Mouse (Mus musculus) stomach, postnatal 0 days (tissue): Measurements from ENCODE around the gene Lypd6b. TPM values are rescaled to one million over a fixed set of nuclear protein-coding genes. Genes with fewer than 3 reads are reported as not detected.
A peak's percentile ranks its signal among the peaks of the same experiment; 100 is the strongest.

Experiments
- ATAC-seq: fragments of 200-750 bp; cut with Nextera tagmentation; 2 replicates; pipeline ENCODE4 v1.8.0; 2017; ENCODE audit not compliant: low FRiP score, low TSS enrichment
- DNase-seq: peaks from one replicate; pipeline ENCODE4 v3.0.0-alpha.2; 2016; ENCODE audit warnings: low spot score
- H3K27ac ChIP-seq: fragments of 300-500 bp; sonication (generic); replicated peaks from 2 replicates; pipeline ENCODE4 v1.5.1; 2014; ENCODE audit warnings: mild to moderate bottlenecking, control low read depth
- H3K27me3 ChIP-seq: fragments of 300-500 bp; sonication (generic); 2 replicates; pipeline ENCODE4 v1.6.1; 2014; ENCODE audit warnings: low read length; ENCODE audit not compliant: control insufficient read depth, insufficient read depth
- H3K36me3 ChIP-seq: fragments of 300-500 bp; sonication (generic); 2 replicates; pipeline ENCODE4 v1.6.1; 2014; ENCODE audit warnings: low read length, mixed read lengths; ENCODE audit not compliant: control insufficient read depth, insufficient read depth
- H3K4me1 ChIP-seq: fragments of 300-500 bp; sonication (generic); replicated peaks from 2 replicates; pipeline ENCODE4 v1.6.1; 2014; ENCODE audit warnings: antibody characterized with exemption; ENCODE audit not compliant: control insufficient read depth, insufficient read depth
- H3K4me2 ChIP-seq: fragments of 300-500 bp; sonication (generic); replicated peaks from 2 replicates; pipeline ENCODE4 v1.6.1; 2014; ENCODE audit warnings: low read depth, mild to moderate bottlenecking, control low read depth, moderate library complexity
- H3K4me3 ChIP-seq: fragments of 300-500 bp; sonication (generic); 2 replicates; pipeline ENCODE4 v1.5.1; 2014; ENCODE audit warnings: low read depth, low read length, control low read depth
- H3K9ac ChIP-seq: fragments of 300-500 bp; sonication (generic); 2 replicates; pipeline ENCODE4 v1.6.1; 2014; ENCODE audit warnings: mild to moderate bottlenecking, low read length, control low read depth, mixed read lengths
- H3K9me3 ChIP-seq: fragments of 300-500 bp; sonication (generic); 2 replicates; pipeline ENCODE4 v1.6.1; 2016; ENCODE audit warnings: low read length; ENCODE audit not compliant: control insufficient read depth
- CTCF ChIP-seq: IDR thresholded peaks from 2 replicates; pipeline ENCODE4 v1.5.1; 2016; ENCODE audit warnings: antibody characterized with exemption, low read depth, mild to moderate bottlenecking, moderate library complexity
- EP300 ChIP-seq: optimal IDR thresholded peaks from 2 replicates; pipeline ENCODE3; 2016; ENCODE audit warnings: antibody characterized with exemption
- WGBS: fragments of 180-500 bp; shearing (Covaris S2); extraction: QIAGEN DNeasy Blood & Tissue Kit; methylation state at CpG from one replicate; pipeline ENCODE4 v1.1.7; 2014; 5-methylcytosine and 5-hydroxymethylcytosine counted together
- polyA plus RNA-seq: library from polyadenylated mRNA; unstranded; fragments of >200 nt; fragmentation: Nextera tagmentation; extraction: Ambion mirVana; gene quantifications from 2 replicates; pipeline ENCODE4 v1.2.1, GENCODE M21; 2015

Gene Lypd6b
- polyA plus RNA-seq, 1 experiment from 2014 or later, result 31.8 TPM

- no peak for ATAC-seq
- WGBS, result 15% methylated on average over 3 of the region's 3 CpGs
Observed at GRCm38 (mm10) chr2:49788643-49789042, 1.2 kb downstream of the Lypd6b start.

DNA sequence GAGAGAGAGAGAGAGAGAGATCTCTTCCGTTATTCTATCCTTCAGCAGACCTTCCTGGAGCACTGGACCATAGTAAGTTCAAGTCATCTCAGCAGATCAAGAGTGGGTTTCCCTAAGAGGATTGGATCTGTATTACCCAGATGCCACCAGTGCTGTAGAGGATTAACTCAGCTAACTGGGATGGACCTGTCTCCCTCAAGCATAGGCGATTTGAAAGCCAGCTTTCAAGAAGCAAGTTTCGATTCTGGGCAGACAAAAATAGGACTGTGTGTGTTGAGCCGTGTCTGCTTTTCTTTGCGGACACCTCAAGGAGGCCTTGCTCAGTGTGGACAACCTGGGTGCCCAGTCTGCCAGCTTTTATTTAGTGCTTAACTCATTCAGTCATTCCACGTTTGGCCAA lies 1.6 kb downstream of the Lypd6b start:
- Histone ChIP-seq H3K4me1 (no peaks in the 10 kb centered on the region), H3K4me2 (peak overlapping the region; percentile 95), H3K9ac (no peak overlapping the region), H3K27ac (no peak overlapping the region), H3K9me3 (no peaks in the 10 kb centered on the region), H3K27me3 (no peaks in the 10 kb centered on the region), H3K36me3 (no peaks in the 10 kb centered on the region), H3K4me3 (peak overlapping the region; percentile 4; the same call in 1 of the 2 replicates)
- ATAC-seq, result no peak
- no peak for DNase-seq
- 61% methylated on average over 6 of the region's 6 CpGs for WGBS
- TF ChIP-seq EP300, result no peak
- TF ChIP-seq CTCF, result no peak

More at GRCm38 (mm10) chr2:49788643-49789042, 1.2 kb downstream of the Lypd6b start:
- Histone ChIP-seq H3K36me3 (no peaks in the 10 kb centered on the region), H3K4me2 (peak overlapping the region; percentile 95), H3K9me3 (no peaks in the 10 kb centered on the region), H3K9ac (no peak overlapping the region), H3K27ac (no peak overlapping the region), H3K27me3 (no peaks in the 10 kb centered on the region), H3K4me1 (no peaks in the 10 kb centered on the region), H3K4me3 (peak overlapping the region; percentile 65)
- no peak for DNase-seq
- TF ChIP-seq CTCF, result no peak
- TF ChIP-seq EP300, result no peak

DNA sequence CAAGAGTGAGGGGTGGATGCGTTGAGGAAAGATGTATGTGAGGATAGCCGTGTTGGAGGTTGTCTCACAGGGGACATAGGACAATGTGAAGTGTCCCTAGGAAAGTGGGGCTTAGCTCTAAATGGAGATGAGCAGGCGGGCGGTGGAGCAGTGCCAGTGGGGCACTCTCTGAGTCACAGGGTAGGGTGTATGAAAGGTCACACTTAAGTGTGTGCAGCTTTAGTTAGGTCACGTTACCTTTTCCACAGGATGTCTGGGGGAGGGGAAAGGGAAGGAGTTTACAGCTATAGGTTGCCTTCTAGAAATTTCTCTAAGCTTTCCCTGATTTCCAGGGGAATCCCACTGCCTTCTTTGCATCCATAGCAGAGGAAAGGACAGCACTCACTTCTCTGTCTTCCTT lies 2.0 kb downstream of the Lypd6b start:
- Histone ChIP-seq H3K27ac (no peak overlapping the region), H3K9me3 (no peaks in the 10 kb centered on the region), H3K4me2 (no peak overlapping the region; the same call in 1 of the 2 replicates), H3K4me1 (no peaks in the 10 kb centered on the region), H3K4me3 (peak overlapping the region; percentile 4; the same call in 1 of the 2 replicates), H3K27me3 (no peaks in the 10 kb centered on the region), H3K36me3 (no peaks in the 10 kb centered on the region), H3K9ac (no peak overlapping the region)
- 0 out of 2 replicates have a peak, but pooled peaks have one; percentile 23 for ATAC-seq
- DNase-seq, result no peak
- 53% methylated on average over 5 of the region's 5 CpGs for WGBS
- no peak for TF ChIP-seq EP300
- no peak for TF ChIP-seq CTCF

- Histone ChIP-seq H3K4me2 (no peak overlapping the region), H3K9me3 (no peaks in the 10 kb centered on the region), H3K4me3 (no peak overlapping the region), H3K9ac (no peak overlapping the region), H3K36me3 (no peaks in the 10 kb centered on the region), H3K27ac (no peak overlapping the region), H3K4me1 (no peaks in the 10 kb centered on the region), H3K27me3 (no peaks in the 10 kb centered on the region)
- 59% methylated on average over 14 of the region's 14 CpGs for WGBS
- peak; percentile 33 for DNase-seq
- no peak for TF ChIP-seq CTCF
- no peak for TF ChIP-seq EP300
- peak; percentile 56; the same call in 1 of the 2 replicates for ATAC-seq
Observed at GRCm38 (mm10) chr2:49797444-49798143, 10.1 kb downstream of the Lypd6b start.

- Histone ChIP-seq H3K4me1 (no peaks in the 10 kb centered on the region), H3K9ac (no peak overlapping the region), H3K9me3 (no peaks in the 10 kb centered on the region), H3K27ac (no peak overlapping the region), H3K36me3 (no peaks in the 10 kb centered on the region), H3K27me3 (no peaks in the 10 kb centered on the region), H3K4me3 (no peak overlapping the region), H3K4me2 (no peak overlapping the region)
- 72% methylated on average over 8 of the region's 8 CpGs for WGBS
- no peak for TF ChIP-seq CTCF
- no peak for TF ChIP-seq EP300
- DNase-seq (no peak), ATAC-seq (peak; percentile 18; the same call in 1 of the 2 replicates)
Observed at GRCm38 (mm10) chr2:49804448-49804847, 17.0 kb downstream of the Lypd6b start.

DNA sequence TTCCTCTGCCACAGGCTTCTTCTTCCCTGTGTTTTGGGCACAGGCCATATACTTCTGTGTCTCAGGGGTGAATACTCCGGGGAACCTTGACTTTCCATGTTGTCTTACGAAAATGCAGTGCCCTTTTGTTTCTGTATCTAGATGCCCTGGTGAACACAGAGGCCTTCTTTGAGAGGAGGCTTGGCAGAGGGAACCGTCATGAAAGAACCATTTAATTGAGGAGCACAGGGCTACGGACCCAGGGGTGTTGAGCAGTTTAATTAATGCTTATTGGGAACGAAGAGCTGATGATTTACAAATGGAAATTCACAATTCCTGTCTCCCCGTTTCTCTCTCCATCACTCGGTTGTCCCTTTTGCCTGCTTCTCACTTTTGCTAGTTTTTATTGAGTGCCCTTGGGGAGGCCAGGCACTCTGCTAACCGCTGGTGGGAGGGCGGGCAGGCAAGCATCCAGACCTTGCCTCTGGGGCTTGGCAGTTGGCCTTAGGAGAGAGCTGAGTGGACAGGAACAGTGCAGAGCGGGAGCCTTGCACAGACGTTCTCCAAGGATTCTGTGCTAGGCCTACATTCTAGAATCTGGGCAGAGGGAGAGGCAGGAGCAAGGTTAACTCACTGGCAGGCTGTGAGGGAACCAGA lies 18.4 kb downstream of the Lypd6b start:
- no peak overlapping the region for H3K9ac ChIP-seq
- no peak for DNase-seq
- H3K36me3 ChIP-seq, result no peaks in the 10 kb centered on the region
- H3K27ac ChIP-seq, result no peak overlapping the region
- H3K27me3 ChIP-seq, result no peaks in the 10 kb centered on the region
- no peak overlapping the region for H3K4me3 ChIP-seq
- H3K4me1 ChIP-seq, result peaks cover 3% of the 10 kb centered on the region; the same call in 1 of the 2 replicates
- TF ChIP-seq EP300, result no peak
- no peak for TF ChIP-seq CTCF
- H3K9me3 ChIP-seq, result no peaks in the 10 kb centered on the region
- no peak for ATAC-seq
- H3K4me2 ChIP-seq, result no peak overlapping the region
- 82% methylated on average over 11 of the region's 11 CpGs for WGBS
